In the genomic region with DNA sequence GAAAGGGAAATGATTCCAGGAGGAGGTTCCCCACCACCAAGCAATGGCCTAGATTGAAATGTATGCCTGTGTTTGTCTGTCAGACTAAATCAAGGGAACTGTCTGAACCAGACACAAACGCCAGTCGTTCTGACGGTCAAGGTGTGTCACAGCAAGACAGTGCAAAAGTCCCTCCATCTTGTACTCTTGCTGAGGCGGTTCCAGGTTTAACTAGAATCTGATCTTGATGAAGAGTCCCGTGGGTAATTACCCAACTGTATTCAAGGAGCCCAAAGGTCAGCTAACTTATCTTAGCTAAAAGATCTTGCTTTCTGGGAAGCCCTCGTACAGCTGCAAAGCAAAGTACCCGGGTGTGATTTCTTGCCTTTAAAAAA, we compare ENCODE assay signal across 8 mouse cellular contexts. TPM values are rescaled to one million over a fixed set of nuclear protein-coding genes. Genes with fewer than 3 reads are reported as not detected.
A peak's percentile ranks its signal among the peaks of the same experiment; 100 is the strongest.
DNase-seq lines count a peak whose midpoint lies in the region; ATAC-seq and TF ChIP-seq lines count a peak whose summit lies in the region.

No protein-coding gene starts in this region.

- peaks cover 36% of the 10 kb centered on the region for H3K36me3 ChIP-seq in limb, embryonic 10.5 days
- H3K36me3 ChIP-seq in neural tube, embryonic 15.5 days = peaks cover 32% of the 10 kb centered on the region

- peak overlapping the region; percentile 94 for H3K4me2 ChIP-seq in neural tube, embryonic 15.5 days

- H3K27ac ChIP-seq in embryonic fibroblast, embryonic 13.5 days (ENCODE audit: insufficient read depth, low read length) = 0 out of 2 replicates have a peak overlapping the region, but pooled peaks have one; percentile 10
- peak overlapping the region; percentile 90 for H3K27ac ChIP-seq in limb, embryonic 10.5 days
- peak overlapping the region; percentile 47; the same call in 1 of the 2 replicates for H3K27ac ChIP-seq in neural tube, embryonic 15.5 days (replicated peaks)

- 80% methylated on average over 7 of the region's 7 CpGs for WGBS in lung, adult 2 months
- WGBS in limb, embryonic 10.5 days = 87% methylated on average over 7 of the region's 7 CpGs
- 87% methylated on average over 7 of the region's 7 CpGs for WGBS in neural tube, embryonic 15.5 days

- H3K9ac ChIP-seq in neural tube, embryonic 15.5 days (replicated peaks) = no peak overlapping the region

- no peaks in the 10 kb centered on the region for H3K27me3 ChIP-seq in limb, embryonic 10.5 days (ENCODE audit: low read depth, poor library complexity, severe bottlenecking)
- no peaks in the 10 kb centered on the region for H3K27me3 ChIP-seq in neural tube, embryonic 15.5 days (replicated peaks)

- 0 out of 2 replicates have a peak, but pooled peaks cover 3% of the 10 kb centered on the region for H3K4me1 ChIP-seq in lung, adult 2 months (ENCODE audit: control insufficient read depth, insufficient read depth, low read length)
- no peaks in the 10 kb centered on the region for H3K4me1 ChIP-seq in embryonic fibroblast, embryonic 13.5 days (ENCODE audit: control insufficient read depth, insufficient read depth, low read length)
- peaks cover 15% of the 10 kb centered on the region for H3K4me1 ChIP-seq in limb, embryonic 10.5 days
- H3K4me1 ChIP-seq in neural tube, embryonic 15.5 days = peaks cover 13% of the 10 kb centered on the region

- peaks cover 8% of the 10 kb centered on the region; the same call in 1 of the 2 replicates for H3K9me3 ChIP-seq in limb, embryonic 10.5 days (replicated peaks)
- H3K9me3 ChIP-seq in neural tube, embryonic 15.5 days (replicated peaks) = peaks cover 15% of the 10 kb centered on the region; the same call in 1 of the 2 replicates

- ATAC-seq in neural tube, embryonic 15.5 days (ENCODE audit: low FRiP score) = peak; percentile 19; the same call in 1 of the 2 replicates

- no peak for DNase-seq in lung, adult 2 months
- no peak for DNase-seq in lung, postnatal 4 days
- no peak for DNase-seq in limb, embryonic 10.5 days (ENCODE audit: low spot score)
- no peak for DNase-seq in ovary, postnatal 14 days (ENCODE audit: low spot score)
- DNase-seq in ovary, postnatal 36 days (ENCODE audit: low spot score) = no peak
- DNase-seq in spleen, postnatal 14 days (ENCODE audit: low spot score in 2 of 2) = no peak

- TF ChIP-seq POLR2A in lung, adult 2 months (IDR thresholded peaks at IDR 0.05; ENCODE audit: borderline replicate concordance, extremely low read depth, low read depth, low read length) = no peak
- TF ChIP-seq POLR2A in embryonic fibroblast, embryonic 13.5 days (IDR thresholded peaks at IDR 0.05; ENCODE audit: low read depth, low read length) = no peak

- peak overlapping the region; percentile 91 for H3K4me3 ChIP-seq in lung, adult 2 months (replicated peaks; ENCODE audit: extremely low read depth, low read depth, low read length)
- peak overlapping the region; percentile 62; the same call in 1 of the 2 replicates for H3K4me3 ChIP-seq in embryonic fibroblast, embryonic 13.5 days (ENCODE audit: insufficient read depth, low read length)
- peak overlapping the region; percentile 87 for H3K4me3 ChIP-seq in limb, embryonic 10.5 days
- H3K4me3 ChIP-seq in neural tube, embryonic 15.5 days (replicated peaks) = peak overlapping the region; percentile 60

- no peak for TF ChIP-seq CTCF in lung, adult 2 months (IDR thresholded peaks at IDR 0.05; ENCODE audit: insufficient read depth, low read length)
- no peak for TF ChIP-seq CTCF in embryonic fibroblast, embryonic 13.5 days (IDR thresholded peaks at IDR 0.05; ENCODE audit: borderline replicate concordance, insufficient read depth, low read length)

RNA-seq across cellular contexts. Expression of a gene that starts 0.5 kb away (rescaled TPM):
- polyA plus RNA-seq in lung, adult 2 months (2012; rRNA removed) = 22.1 and 28.9 TPM in 2 replicates
- 17.3 and 19.6 TPM in 2 replicates for polyA plus RNA-seq in embryonic fibroblast, embryonic 13.5 days (2011; ENCODE audit: insufficient read length, low read depth, missing spikeins)
- polyA plus RNA-seq in limb, embryonic 10.5 days (2016; fragmentation: Nextera tagmentation; extraction: Ambion mirVana) = 23.5 and 24.5 TPM in 2 replicates
- 23.4 and 24.1 TPM in 2 replicates for polyA plus RNA-seq in neural tube, embryonic 15.5 days (2015; fragmentation: Nextera tagmentation; extraction: Ambion mirVana)

RNA-seq across cellular contexts. Expression of a gene that starts 16.5 kb away (rescaled TPM):
- 8.7 and 9.7 TPM in 2 replicates for polyA plus RNA-seq in lung, adult 2 months (2012; rRNA removed)
- polyA plus RNA-seq in embryonic fibroblast, embryonic 13.5 days (2011; ENCODE audit: insufficient read length, low read depth, missing spikeins) = 21.2 and 24.5 TPM in 2 replicates
- 27.6 and 30.9 TPM in 2 replicates for polyA plus RNA-seq in limb, embryonic 10.5 days (2016; fragmentation: Nextera tagmentation; extraction: Ambion mirVana)
- polyA plus RNA-seq in neural tube, embryonic 15.5 days (2015; fragmentation: Nextera tagmentation; extraction: Ambion mirVana) = 23.9 and 25.2 TPM in 2 replicates

RNA-seq across cellular contexts. Expression of a gene that starts 17.6 kb away (rescaled TPM):
- 192 and 290 TPM in 2 replicates for polyA plus RNA-seq in lung, adult 2 months (2012; rRNA removed)
- polyA plus RNA-seq in embryonic fibroblast, embryonic 13.5 days (2011; ENCODE audit: insufficient read length, low read depth, missing spikeins) = 1,418 and 1,755 TPM in 2 replicates
- 1,833 and 2,064 TPM in 2 replicates for polyA plus RNA-seq in limb, embryonic 10.5 days (2016; fragmentation: Nextera tagmentation; extraction: Ambion mirVana)
- 1,138 and 1,207 TPM in 2 replicates for polyA plus RNA-seq in neural tube, embryonic 15.5 days (2015; fragmentation: Nextera tagmentation; extraction: Ambion mirVana)

RNA-seq across cellular contexts. Expression of a gene that starts 26.6 kb away (rescaled TPM):
- polyA plus RNA-seq in lung, adult 2 months (2012; rRNA removed) = 0.77 and 0.96 TPM in 2 replicates
- polyA plus RNA-seq in embryonic fibroblast, embryonic 13.5 days (2011; ENCODE audit: insufficient read length, low read depth, missing spikeins) = 0.15 and 0.44 TPM in 2 replicates
- 0.58 and 0.78 TPM in 2 replicates for polyA plus RNA-seq in limb, embryonic 10.5 days (2016; fragmentation: Nextera tagmentation; extraction: Ambion mirVana)
- 1.3 and 2.0 TPM in 2 replicates for polyA plus RNA-seq in neural tube, embryonic 15.5 days (2015; fragmentation: Nextera tagmentation; extraction: Ambion mirVana)

Comparison
In these comparisons a context has a peak if more than half of its experiments do, and no peak if none do; other contexts are left out.
1. H3K27ac ChIP-seq: peak in every context shown above with its lines; median percentile 90 in limb, embryonic 10.5 days; 47 in neural tube, embryonic 15.5 days; 10 in embryonic fibroblast, embryonic 13.5 days.